Mouse (Mus musculus) hindbrain, embryonic 16.5 days (tissue): ENCODE data around the gene Ssr2. TPM values are rescaled to one million over a fixed set of nuclear protein-coding genes. Genes with fewer than 3 reads are reported as not detected.
A peak's percentile ranks its signal among the peaks of the same experiment; 100 is the strongest.

ENCODE experiments used
- ATAC-seq: fragments of 200-750 bp; cut with Nextera tagmentation; 2 replicates; pipeline ENCODE4 v1.8.0; 2017; ENCODE audit warnings: moderate TSS enrichment, moderate library complexity
- H3K27ac ChIP-seq: fragments of 300-500 bp; sonication (generic); 2 replicates; pipeline ENCODE4 v1.5.1; 2014; ENCODE audit warnings: low read depth, mild to moderate bottlenecking, control low read depth, low read length, moderate library complexity
- H3K27me3 ChIP-seq: fragments of 300-500 bp; sonication (generic); replicated peaks from 2 replicates; pipeline ENCODE4 v1.6.1; 2014; ENCODE audit warnings: low read length; ENCODE audit not compliant: control insufficient read depth, insufficient read depth
- H3K36me3 ChIP-seq: fragments of 300-500 bp; sonication (generic); 2 replicates; pipeline ENCODE4 v1.6.1; 2014; ENCODE audit warnings: mild to moderate bottlenecking, low read length, moderate library complexity, mixed read lengths; ENCODE audit not compliant: control insufficient read depth, insufficient read depth
- H3K4me1 ChIP-seq: fragments of 300-500 bp; sonication (generic); 2 replicates; pipeline ENCODE4 v1.6.1; 2014; ENCODE audit warnings: low read depth, low read length; ENCODE audit not compliant: control insufficient read depth, insufficient read depth
- H3K4me2 ChIP-seq: fragments of 300-500 bp; sonication (generic); 2 replicates; pipeline ENCODE4 v1.6.1; 2014; ENCODE audit warnings: mild to moderate bottlenecking, low read length, control low read depth, moderate library complexity
- H3K4me3 ChIP-seq: fragments of 300-500 bp; sonication (generic); 2 replicates; pipeline ENCODE4 v1.5.1; 2014; ENCODE audit warnings: mild to moderate bottlenecking, low read length, control low read depth, moderate library complexity
- H3K9ac ChIP-seq: fragments of 300-500 bp; sonication (generic); 2 replicates; pipeline ENCODE4 v1.6.1; 2014; ENCODE audit warnings: low read depth, mild to moderate bottlenecking, control low read depth, low read length, moderate library complexity
- H3K9me3 ChIP-seq: fragments of 300-500 bp; sonication (generic); 2 replicates; pipeline ENCODE4 v1.6.1; 2014; ENCODE audit warnings: mild to moderate bottlenecking, low read length, moderate library complexity; ENCODE audit not compliant: control insufficient read depth
- WGBS: fragments of 180-500 bp; shearing (Covaris S2); extraction: QIAGEN DNeasy Blood & Tissue Kit; methylation state at CpG from one replicate; pipeline ENCODE4 v1.1.7; 2014; 5-methylcytosine and 5-hydroxymethylcytosine counted together
- polyA plus RNA-seq: library from polyadenylated mRNA; unstranded; fragments of >200 nt; fragmentation: Nextera tagmentation; extraction: Ambion mirVana; gene quantifications from 2 replicates; pipeline ENCODE4 v1.2.1, GENCODE M21; 2015

Gene Ssr2
- polyA plus RNA-seq, 1 experiment from 2014 or later, result 133 TPM

GRCm38 (mm10) chr3:88548180-88548917 lies 27.3 kb upstream of the Ssr2 start, which contains the start of gene Rab25:
Gene Rab25, minus strand, starts transcription at chr3:88548300.
- WGBS, result 51% methylated on average over 18 of the region's 18 CpGs
- Histone ChIP-seq H3K36me3 (no peaks in the 10 kb centered on the region), H3K9me3 (no peaks in the 10 kb centered on the region), H3K27ac (no peak within 1 kb of the TSS), H3K4me2 (no peak within 1 kb of the TSS), H3K27me3 (no peaks in the 10 kb centered on the region), H3K9ac (no peak within 1 kb of the TSS), H3K4me1 (peaks cover 9% of the 10 kb centered on the region), H3K4me3 (no peak within 1 kb of the TSS)
- no peak for ATAC-seq

DNA sequence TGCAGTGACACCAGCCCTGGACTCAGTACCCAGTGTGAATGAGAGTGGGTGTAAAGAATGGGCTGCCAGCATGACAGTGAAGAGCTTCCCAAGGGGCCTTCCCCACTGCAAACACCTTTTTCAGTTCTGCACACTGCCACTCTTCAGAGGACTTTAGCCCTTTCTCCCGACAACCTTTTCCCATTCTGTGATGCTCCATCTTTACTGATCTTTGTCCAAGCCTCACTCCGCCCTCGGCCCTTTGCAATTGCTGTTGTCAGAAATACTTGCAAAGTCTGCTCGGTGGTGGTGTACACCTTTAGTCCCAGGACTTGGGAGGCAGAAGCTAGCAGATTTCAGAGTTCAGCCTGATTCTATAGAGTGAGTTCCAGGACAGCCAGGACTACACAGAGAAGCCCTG lies 24.1 kb upstream of the Ssr2 start:
- no peak for ATAC-seq
- H3K4me1 ChIP-seq, result peaks cover 20% of the 10 kb centered on the region
- no peak overlapping the region for H3K9ac ChIP-seq
- no peak overlapping the region for H3K27ac ChIP-seq
- no peaks in the 10 kb centered on the region for H3K9me3 ChIP-seq
- peaks cover 3% of the 10 kb centered on the region for H3K36me3 ChIP-seq
- peak overlapping the region; percentile 91 for H3K4me2 ChIP-seq
- 77% methylated on average over 4 of the region's 4 CpGs for WGBS
- H3K4me3 ChIP-seq, result no peak overlapping the region
- H3K27me3 ChIP-seq, result no peaks in the 10 kb centered on the region

GRCm38 (mm10) chr3:88552082-88552645 lies 23.5 kb upstream of the Ssr2 start:
- 25% methylated on average over 16 of the region's 16 CpGs for WGBS
- H3K27me3 ChIP-seq, result no peaks in the 10 kb centered on the region

DNA sequence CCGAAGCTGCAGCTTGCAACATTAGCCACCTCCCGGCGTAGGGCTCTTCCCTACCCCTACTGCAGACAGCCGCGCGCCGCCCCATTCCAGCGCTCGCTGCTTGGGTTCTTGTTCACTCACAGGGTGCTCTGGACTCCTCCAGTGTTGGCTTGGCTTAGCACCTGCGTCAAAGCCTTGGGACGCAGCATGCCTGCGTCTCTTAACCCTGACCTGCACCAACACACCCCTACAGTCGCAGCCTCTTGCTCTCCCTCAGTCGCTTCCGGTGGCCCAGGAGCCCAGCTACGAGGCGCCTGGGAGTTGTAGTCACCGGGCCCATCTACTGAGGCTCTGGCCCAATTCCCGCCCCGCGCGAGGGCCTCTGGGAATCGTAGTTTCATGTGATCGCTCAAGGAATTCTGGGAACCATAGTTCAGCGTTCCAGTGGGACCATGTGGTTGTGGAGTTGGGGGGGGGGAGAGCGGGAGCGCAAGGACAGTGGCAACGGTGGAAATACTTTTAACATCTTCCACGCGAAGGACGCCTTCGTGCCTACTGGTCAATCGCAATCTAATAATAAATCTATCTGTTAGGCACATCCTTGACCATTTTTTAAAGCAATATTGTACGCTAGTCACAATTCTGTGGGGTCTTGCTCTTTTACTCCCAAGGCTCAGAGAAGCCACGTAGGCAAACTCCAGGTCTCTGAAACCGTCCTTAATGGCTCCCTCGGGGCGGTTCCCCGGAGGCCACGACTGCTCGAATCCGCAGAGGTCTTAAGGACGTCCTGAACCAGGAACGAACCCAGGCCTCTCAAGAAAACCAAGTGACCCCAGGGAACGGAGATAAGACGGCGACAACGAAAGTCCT lies 22.8 kb upstream of the Ssr2 start, which contains the start of gene Lamtor2:
Gene Lamtor2, minus strand, starts transcription at position 399 of the 849 bp plus-strand sequence.
- Histone ChIP-seq H3K27me3 (no peaks in the 10 kb centered on the region), H3K27ac (peak within 1 kb of the TSS; percentile 94), H3K9ac (peak within 1 kb of the TSS; percentile 96), H3K4me1 (peaks cover 20% of the 10 kb centered on the region), H3K4me3 (peak within 1 kb of the TSS; percentile 78), H3K9me3 (no peaks in the 10 kb centered on the region), H3K4me2 (peak within 1 kb of the TSS; percentile 91), H3K36me3 (peaks cover 7% of the 10 kb centered on the region)
- ATAC-seq, result peak; percentile 93
- WGBS, result under 1% methylated on average over 48 of the region's 48 CpGs

More at GRCm38 (mm10) chr3:88552082-88552645, 23.5 kb upstream of the Ssr2 start:
- H3K36me3 ChIP-seq, result peaks cover 7% of the 10 kb centered on the region
- peak overlapping the region; percentile 78 for H3K4me3 ChIP-seq
- H3K9ac ChIP-seq, result peak overlapping the region; percentile 79
- H3K9me3 ChIP-seq, result no peaks in the 10 kb centered on the region
- peak overlapping the region; percentile 56 for H3K27ac ChIP-seq
- H3K4me1 ChIP-seq, result peaks cover 20% of the 10 kb centered on the region
- ATAC-seq, result no peak
- peak overlapping the region; percentile 91 for H3K4me2 ChIP-seq

DNA sequence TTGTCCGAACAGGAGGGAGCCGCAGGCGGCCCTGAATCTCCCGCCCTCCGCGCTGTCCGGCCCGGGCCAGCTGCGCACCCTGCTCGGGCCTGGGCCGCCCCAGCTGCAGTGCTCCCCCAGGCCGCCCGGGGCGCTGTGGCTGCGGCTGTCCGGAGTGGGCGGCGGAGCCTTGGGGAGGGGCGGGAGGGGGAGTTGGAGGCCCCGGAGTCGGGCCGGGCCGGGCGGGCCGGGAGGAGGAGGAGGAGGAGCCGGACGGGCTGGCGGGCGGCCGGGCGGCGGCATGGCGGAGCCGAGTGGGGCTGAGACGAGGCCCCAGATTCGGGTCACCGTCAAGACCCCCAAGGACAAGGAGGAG lies 22.2 kb upstream of the Ssr2 start, which contains the start of gene Ubqln4:
Gene Ubqln4, plus strand, starts transcription at position 234 of the 355 bp plus-strand sequence.
- Histone ChIP-seq H3K27me3 (no peaks in the 10 kb centered on the region), H3K4me3 (peak within 1 kb of the TSS; percentile 78), H3K4me1 (peaks cover 20% of the 10 kb centered on the region), H3K9me3 (no peaks in the 10 kb centered on the region), H3K36me3 (peaks cover 13% of the 10 kb centered on the region), H3K27ac (peak within 1 kb of the TSS; percentile 94), H3K9ac (peak within 1 kb of the TSS; percentile 96), H3K4me2 (peak within 1 kb of the TSS; percentile 91)
- under 1% methylated on average over 21 of the region's 37 CpGs for WGBS
- ATAC-seq, result peak; percentile 82

- ATAC-seq, result peak; percentile 45
- Histone ChIP-seq H3K9me3 (no peaks in the 10 kb centered on the region), H3K9ac (peak overlapping the region; percentile 96), H3K4me3 (peak overlapping the region; percentile 78), H3K27me3 (no peaks in the 10 kb centered on the region), H3K4me2 (peak overlapping the region; percentile 91), H3K27ac (peak overlapping the region; percentile 94), H3K36me3 (peaks cover 16% of the 10 kb centered on the region), H3K4me1 (peaks cover 20% of the 10 kb centered on the region)
- 0% methylated on average over 40 of the region's 41 CpGs for WGBS
These were observed 21.6 kb upstream of the Ssr2 start for GRCm38 (mm10) chr3:88553880-88554586.

DNA sequence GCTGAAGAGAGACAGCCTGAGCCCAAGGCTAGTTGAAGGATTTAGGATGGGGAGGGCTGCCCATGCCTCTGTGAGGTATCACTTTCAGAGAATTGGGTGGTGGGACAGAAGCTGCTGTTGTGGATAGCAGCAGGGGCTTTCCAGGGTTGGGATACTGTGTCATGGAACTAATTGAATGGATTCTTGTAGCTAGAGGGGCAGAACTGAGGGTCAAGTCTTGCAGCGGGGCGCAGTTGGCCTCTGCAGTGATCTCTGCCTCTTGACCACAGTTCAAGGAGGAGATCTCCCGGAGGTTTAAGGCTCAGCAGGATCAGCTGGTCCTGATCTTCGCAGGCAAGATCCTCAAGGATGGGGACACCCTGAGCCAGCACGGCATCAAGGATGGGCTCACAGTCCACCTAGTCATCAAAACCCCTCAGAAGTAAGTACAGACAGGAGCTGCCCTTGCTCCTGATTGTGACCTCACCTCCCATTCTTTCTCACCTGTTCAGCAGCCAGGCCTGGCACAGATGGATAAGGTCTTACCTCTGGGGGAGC lies 20.5 kb upstream of the Ssr2 start:
- H3K9ac ChIP-seq, result no peak overlapping the region
- no peaks in the 10 kb centered on the region for H3K9me3 ChIP-seq
- peaks cover 19% of the 10 kb centered on the region for H3K36me3 ChIP-seq
- no peak for ATAC-seq
- 87% methylated on average over 5 of the region's 5 CpGs for WGBS
- H3K4me3 ChIP-seq, result no peak overlapping the region
- peak overlapping the region; percentile 91 for H3K4me2 ChIP-seq
- peaks cover 20% of the 10 kb centered on the region for H3K4me1 ChIP-seq
- no peak overlapping the region for H3K27ac ChIP-seq
- no peaks in the 10 kb centered on the region for H3K27me3 ChIP-seq

DNA sequence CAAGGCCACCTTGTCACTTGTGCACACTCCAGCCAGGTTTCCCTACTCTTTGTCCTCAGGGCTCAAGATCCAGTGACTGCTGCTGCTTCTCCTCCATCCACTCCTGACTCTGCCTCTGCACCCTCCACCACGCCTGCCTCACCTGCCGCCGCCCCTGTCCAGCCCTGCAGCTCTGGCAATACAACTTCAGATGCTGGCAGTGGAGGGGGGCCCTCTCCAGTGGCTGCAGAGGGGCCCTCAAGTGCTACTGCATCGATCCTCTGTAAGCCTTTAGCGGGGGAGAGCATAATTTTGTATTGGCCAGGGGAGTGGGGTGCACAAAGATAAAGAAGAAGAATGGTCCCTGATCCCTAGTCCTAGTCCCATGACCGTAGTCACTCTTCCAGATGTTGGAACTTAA lies 19.9 kb upstream of the Ssr2 start:
- H3K9ac ChIP-seq, result no peak overlapping the region
- peaks cover 23% of the 10 kb centered on the region for H3K36me3 ChIP-seq
- no peaks in the 10 kb centered on the region for H3K9me3 ChIP-seq
- no peaks in the 10 kb centered on the region for H3K27me3 ChIP-seq
- WGBS, result 97% methylated on average over 6 of the region's 6 CpGs
- H3K4me1 ChIP-seq, result peaks cover 20% of the 10 kb centered on the region
- no peak overlapping the region for H3K4me3 ChIP-seq
- no peak overlapping the region for H3K27ac ChIP-seq
- no peak for ATAC-seq
- H3K4me2 ChIP-seq, result no peak overlapping the region
